Mouse (Mus musculus): ENCODE results near the gene Rab11b. TPM values are rescaled to one million over a fixed set of nuclear protein-coding genes. Genes with fewer than 3 reads are reported as not detected.

The Rab11b gene
- polyA plus RNA-seq, 1 experiment from 2014 or later, result 199 TPM

DNA sequence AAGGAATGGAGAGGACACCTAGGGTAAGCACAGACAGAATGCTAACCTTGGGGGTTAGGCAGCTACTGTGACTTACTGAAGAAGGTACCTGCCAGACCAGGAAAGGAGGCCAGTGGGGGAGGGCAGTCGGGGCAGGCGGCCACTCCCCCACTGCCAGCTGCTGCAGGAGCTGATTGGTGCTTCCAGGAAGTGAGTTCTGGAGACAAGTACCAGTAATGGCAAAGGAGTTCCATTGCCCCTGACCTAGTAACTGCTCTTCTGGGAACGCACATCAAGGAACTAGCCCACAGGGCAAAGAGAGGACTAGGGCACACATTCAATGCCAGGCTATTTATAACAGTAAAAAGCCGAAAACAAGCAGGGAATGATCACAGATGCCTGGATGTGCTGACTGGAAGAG is 3.1 kb downstream of the Rab11b start:
- 63% methylated on average over 4 of the region's 4 CpGs for WGBS
- Histone ChIP-seq H3K4me2 (no peak overlapping the region; the same call in none of the 2 replicates), H3K27ac (ENCODE audit: low read depth, low read length) (no peak overlapping the region), H3K36me3 (ENCODE audit: control insufficient read depth, insufficient read depth, low read length) (peaks cover 2% of the 10 kb centered on the region; the same call in 1 of the 2 replicates), H3K4me1 (replicated peaks; ENCODE audit: control insufficient read depth, insufficient read depth, low read length) (peaks cover 25% of the 10 kb centered on the region), H3K27me3 (replicated peaks; ENCODE audit: control insufficient read depth, insufficient read depth, low read length) (no peaks in the 10 kb centered on the region), H3K9me3 (ENCODE audit: control insufficient read depth, low read length) (no peaks in the 10 kb centered on the region), H3K4me3 (ENCODE audit: low read depth, low read length) (no peak overlapping the region), H3K9ac (ENCODE audit: low read depth, low read length) (no peak overlapping the region; the same call in 1 of the 2 replicates)
- ATAC-seq (replicated peaks; ENCODE audit: low FRiP score) (no peak), DNase-seq (ENCODE audit: low spot score) (no peak)

DNA sequence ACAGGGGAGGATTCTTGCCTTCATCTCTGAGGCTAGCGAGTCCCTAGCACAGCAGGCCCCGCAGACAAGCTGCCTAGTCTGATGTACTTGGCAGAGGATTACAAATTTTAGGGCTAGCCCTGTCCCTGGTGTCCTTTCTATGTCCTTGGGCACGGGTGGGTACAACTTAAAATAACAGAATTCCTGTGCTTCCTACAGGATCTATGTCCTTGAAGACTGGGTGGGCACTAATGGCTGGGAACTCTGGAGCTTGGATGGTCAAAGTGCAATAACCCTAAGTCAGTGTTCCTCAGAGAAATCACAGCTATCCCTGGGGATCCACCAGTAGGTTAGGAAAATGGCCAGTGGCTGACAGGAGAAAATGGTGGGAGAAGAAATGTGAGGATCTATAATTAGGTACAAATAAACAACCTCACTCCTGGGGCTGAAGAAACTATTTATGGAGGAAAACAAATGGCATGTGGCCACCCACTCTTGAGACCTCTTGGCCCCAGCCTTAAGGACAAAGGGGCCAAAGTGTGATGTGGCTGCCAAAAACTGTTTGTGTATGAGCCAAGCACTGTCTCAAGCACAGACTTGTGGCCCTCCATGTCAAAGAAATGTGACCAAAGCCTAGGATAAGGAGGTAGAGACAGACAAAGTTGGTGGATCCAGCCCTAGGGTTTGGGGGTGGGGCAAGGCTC is 4.1 kb downstream of the Rab11b start:
- ATAC-seq (replicated peaks; ENCODE audit: low FRiP score) (no peak), DNase-seq (ENCODE audit: low spot score) (no peak)
- WGBS, result 84% methylated on average over 3 of the region's 3 CpGs
- Histone ChIP-seq H3K4me2 (no peak overlapping the region), H3K27ac (ENCODE audit: low read depth, low read length) (no peak overlapping the region), H3K27me3 (replicated peaks; ENCODE audit: control insufficient read depth, insufficient read depth, low read length) (no peaks in the 10 kb centered on the region), H3K4me1 (replicated peaks; ENCODE audit: control insufficient read depth, insufficient read depth, low read length) (peaks cover 25% of the 10 kb centered on the region), H3K36me3 (ENCODE audit: control insufficient read depth, insufficient read depth, low read length) (peaks cover 2% of the 10 kb centered on the region), H3K4me3 (ENCODE audit: low read depth, low read length) (no peak overlapping the region), H3K9me3 (ENCODE audit: control insufficient read depth, low read length) (no peaks in the 10 kb centered on the region), H3K9ac (ENCODE audit: low read depth, low read length) (no peak overlapping the region)

DNA sequence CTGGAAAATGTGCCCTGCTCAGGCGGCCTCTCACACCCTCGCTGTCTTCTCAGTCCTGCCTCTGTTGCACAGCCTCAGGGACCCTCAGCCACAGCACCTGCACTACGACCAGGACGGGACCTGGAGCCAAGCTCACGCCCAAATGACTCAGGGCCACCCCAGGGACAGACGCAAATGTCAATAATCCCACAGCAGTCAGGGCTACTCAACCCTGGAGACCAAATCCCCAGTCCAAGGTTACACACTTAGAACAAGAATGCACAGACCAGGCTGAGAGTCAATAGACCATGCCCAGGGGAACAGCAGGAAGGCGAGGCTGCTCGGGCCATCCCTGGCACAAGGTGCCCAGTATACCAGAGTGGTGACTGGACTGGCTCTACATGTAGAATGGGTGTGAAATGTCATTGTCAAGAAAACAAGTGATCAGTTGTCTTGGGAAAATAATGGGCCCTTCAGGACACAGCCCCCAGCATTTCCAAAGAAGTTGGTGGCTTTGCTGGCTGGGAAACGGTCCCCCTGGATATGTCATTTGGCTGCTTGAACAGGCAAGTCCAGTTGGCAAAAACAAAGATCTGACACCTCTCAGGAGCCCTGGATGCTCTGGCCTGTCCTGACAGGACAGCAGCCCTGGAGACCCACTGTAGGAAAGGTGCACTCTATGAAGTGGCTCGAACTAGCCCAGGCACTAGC is 4.8 kb downstream of the Rab11b start:
- no peak overlapping the region for H3K9ac ChIP-seq (ENCODE audit: low read depth, low read length)
- 88% methylated on average over 10 of the region's 10 CpGs for WGBS
- DNase-seq (ENCODE audit: low spot score) (no peak), ATAC-seq (replicated peaks; ENCODE audit: low FRiP score) (no peak)
- H3K4me3 ChIP-seq (ENCODE audit: low read depth, low read length), result no peak overlapping the region
- no peaks in the 10 kb centered on the region for H3K27me3 ChIP-seq (replicated peaks; ENCODE audit: control insufficient read depth, insufficient read depth, low read length)
- no peak overlapping the region for H3K27ac ChIP-seq (ENCODE audit: low read depth, low read length)
- peaks cover 2% of the 10 kb centered on the region for H3K36me3 ChIP-seq (ENCODE audit: control insufficient read depth, insufficient read depth, low read length)
- no peaks in the 10 kb centered on the region for H3K9me3 ChIP-seq (ENCODE audit: control insufficient read depth, low read length)
- H3K4me1 ChIP-seq (replicated peaks; ENCODE audit: control insufficient read depth, insufficient read depth, low read length), result peaks cover 25% of the 10 kb centered on the region
- no peak overlapping the region for H3K4me2 ChIP-seq

DNA sequence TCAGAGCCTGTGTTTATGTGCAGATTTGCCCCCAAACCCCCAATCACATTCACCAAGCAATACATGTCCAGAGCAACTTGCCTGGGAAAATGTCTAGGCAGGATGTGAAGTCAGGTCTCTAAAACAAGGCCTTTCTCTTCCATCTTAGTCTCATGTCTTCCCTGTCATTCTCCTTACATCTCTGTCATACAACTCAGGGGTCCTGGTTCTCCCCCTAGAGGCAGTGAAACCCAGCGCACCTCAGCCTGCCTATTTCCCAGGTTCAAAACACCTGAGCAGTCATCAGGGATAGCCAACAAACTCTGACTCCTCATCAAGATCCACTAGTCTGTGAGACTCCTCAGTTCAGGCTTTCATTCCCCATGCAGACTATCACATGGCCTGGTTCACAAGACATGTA is 5.7 kb downstream of the Rab11b start:
- WGBS, result 67% methylated on average over 1 of the region's 1 CpGs
- Histone ChIP-seq H3K4me3 (ENCODE audit: low read depth, low read length) (no peak overlapping the region), H3K27ac (ENCODE audit: low read depth, low read length) (no peak overlapping the region), H3K9me3 (ENCODE audit: control insufficient read depth, low read length) (no peaks in the 10 kb centered on the region), H3K27me3 (replicated peaks; ENCODE audit: control insufficient read depth, insufficient read depth, low read length) (no peaks in the 10 kb centered on the region), H3K36me3 (ENCODE audit: control insufficient read depth, insufficient read depth, low read length) (peaks cover 2% of the 10 kb centered on the region), H3K9ac (ENCODE audit: low read depth, low read length) (no peak overlapping the region), H3K4me1 (replicated peaks; ENCODE audit: control insufficient read depth, insufficient read depth, low read length) (peaks cover 25% of the 10 kb centered on the region), H3K4me2 (no peak overlapping the region)
- DNase-seq (ENCODE audit: low spot score) (no peak), ATAC-seq (replicated peaks; ENCODE audit: low FRiP score) (no peak)

DNA sequence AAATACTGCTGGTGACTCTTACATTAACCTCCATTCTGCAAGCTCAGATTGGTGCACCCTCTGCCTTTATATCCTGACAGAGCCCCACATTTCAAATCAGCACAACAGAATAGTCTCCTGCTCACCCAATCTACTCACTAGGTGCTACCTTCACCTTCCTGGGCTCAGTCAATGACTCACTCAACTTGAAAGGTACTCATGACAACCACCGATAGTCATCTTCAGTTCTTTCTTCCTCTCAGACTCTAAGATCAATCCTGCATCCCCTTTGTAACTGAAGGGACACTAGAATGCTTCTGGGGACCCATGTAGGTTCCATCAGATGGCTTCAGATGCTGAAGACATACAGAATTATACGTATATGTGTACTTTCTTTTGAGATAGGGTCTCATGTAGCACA is 8.0 kb downstream of the Rab11b start:
- H3K36me3 ChIP-seq (ENCODE audit: control insufficient read depth, insufficient read depth, low read length), result peaks cover 11% of the 10 kb centered on the region
- H3K4me2 ChIP-seq, result no peak overlapping the region
- H3K27me3 ChIP-seq (replicated peaks; ENCODE audit: control insufficient read depth, insufficient read depth, low read length), result no peaks in the 10 kb centered on the region
- peaks cover 11% of the 10 kb centered on the region for H3K4me1 ChIP-seq (replicated peaks; ENCODE audit: control insufficient read depth, insufficient read depth, low read length)
- DNase-seq (ENCODE audit: low spot score) (no peak), ATAC-seq (replicated peaks; ENCODE audit: low FRiP score) (no peak)
- H3K9me3 ChIP-seq (ENCODE audit: control insufficient read depth, low read length), result no peaks in the 10 kb centered on the region
- WGBS, result 95% methylated on average over 2 of the region's 2 CpGs
- no peak overlapping the region for H3K4me3 ChIP-seq (ENCODE audit: low read depth, low read length)
- no peak overlapping the region for H3K27ac ChIP-seq (ENCODE audit: low read depth, low read length)
- H3K9ac ChIP-seq (ENCODE audit: low read depth, low read length), result no peak overlapping the region

DNA sequence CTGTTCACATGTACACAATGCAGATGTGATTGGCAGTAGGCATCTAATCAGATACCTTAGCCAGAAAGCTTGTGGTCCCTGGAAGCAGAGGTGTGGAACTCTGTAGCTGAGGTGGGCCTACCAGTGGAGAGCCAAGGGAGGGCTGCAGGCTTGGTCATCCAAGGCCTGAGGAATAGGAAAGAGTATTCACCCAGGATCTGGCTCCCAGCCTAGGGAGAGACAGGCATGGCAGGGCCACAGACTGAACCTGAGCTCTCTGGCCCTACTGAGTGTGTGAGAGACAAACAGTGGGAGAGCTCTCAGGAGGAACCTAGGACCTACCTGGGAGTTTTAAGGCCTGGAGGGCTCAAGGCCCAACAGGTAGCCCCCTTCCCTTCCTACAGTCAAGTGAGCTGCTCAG is 9.1 kb downstream of the Rab11b start:
- no peaks in the 10 kb centered on the region for H3K27me3 ChIP-seq (replicated peaks; ENCODE audit: control insufficient read depth, insufficient read depth, low read length)
- H3K4me2 ChIP-seq, result no peak overlapping the region
- no peaks in the 10 kb centered on the region for H3K9me3 ChIP-seq (ENCODE audit: control insufficient read depth, low read length)
- peaks cover 9% of the 10 kb centered on the region for H3K36me3 ChIP-seq (ENCODE audit: control insufficient read depth, insufficient read depth, low read length)
- no peak overlapping the region for H3K4me3 ChIP-seq (ENCODE audit: low read depth, low read length)
- no peak overlapping the region for H3K27ac ChIP-seq (ENCODE audit: low read depth, low read length)
- DNase-seq (ENCODE audit: low spot score) (no peak), ATAC-seq (replicated peaks; ENCODE audit: low FRiP score) (no peak)
- no peak overlapping the region for H3K9ac ChIP-seq (ENCODE audit: low read depth, low read length)
- peaks cover 3% of the 10 kb centered on the region; the same call in 1 of the 2 replicates for H3K4me1 ChIP-seq (replicated peaks; ENCODE audit: control insufficient read depth, insufficient read depth, low read length)

DNA sequence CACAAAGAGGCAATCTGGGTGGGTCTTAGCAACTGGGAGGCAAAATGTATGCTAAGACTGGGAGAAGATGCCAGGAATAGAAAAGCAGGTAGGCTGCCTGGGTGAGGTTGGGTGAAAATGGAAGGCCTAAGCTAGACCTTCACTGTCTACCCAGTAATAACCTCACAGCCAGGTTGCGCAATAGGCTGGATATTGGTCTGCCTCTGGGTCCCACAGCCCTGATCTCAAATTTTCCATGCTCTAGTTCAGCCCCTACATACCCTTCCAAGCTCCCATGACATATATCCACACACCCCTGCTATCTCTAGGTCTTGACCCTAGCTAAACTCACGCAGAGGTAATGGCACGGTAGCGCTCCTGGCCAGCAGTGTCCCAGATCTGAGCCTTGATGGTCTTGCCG is 10.9 kb downstream of the Rab11b start:
- Histone ChIP-seq H3K27ac (ENCODE audit: low read depth, low read length) (no peak overlapping the region), H3K4me3 (ENCODE audit: low read depth, low read length) (no peak overlapping the region), H3K4me2 (no peak overlapping the region), H3K9ac (ENCODE audit: low read depth, low read length) (no peak overlapping the region), H3K4me1 (replicated peaks; ENCODE audit: control insufficient read depth, insufficient read depth, low read length) (no peaks in the 10 kb centered on the region), H3K36me3 (ENCODE audit: control insufficient read depth, insufficient read depth, low read length) (peaks cover 9% of the 10 kb centered on the region), H3K9me3 (ENCODE audit: control insufficient read depth, low read length) (no peaks in the 10 kb centered on the region), H3K27me3 (replicated peaks; ENCODE audit: control insufficient read depth, insufficient read depth, low read length) (no peaks in the 10 kb centered on the region)
- 93% methylated on average over 5 of the region's 5 CpGs for WGBS
- DNase-seq (ENCODE audit: low spot score), result no peak
- no peak for ATAC-seq (replicated peaks; ENCODE audit: low FRiP score)

DNA sequence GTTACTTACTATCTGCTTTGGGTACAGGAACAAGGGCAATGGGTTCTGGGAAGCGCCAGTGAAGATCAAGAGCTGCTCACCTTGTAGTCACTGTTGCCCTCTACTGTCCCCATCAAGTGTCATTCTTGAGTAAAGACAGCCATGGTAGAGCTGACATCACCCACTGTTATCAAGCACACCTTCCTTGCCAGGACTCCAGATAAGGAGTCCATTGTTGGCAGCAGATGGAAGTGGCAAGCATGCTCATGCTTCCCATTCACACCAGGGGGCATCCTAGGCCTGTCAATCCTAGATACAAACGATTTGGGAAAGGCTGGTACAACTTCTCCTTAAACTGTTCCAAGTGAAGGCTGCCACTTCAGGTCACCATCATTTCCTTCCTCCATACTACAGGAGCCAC is 14.3 kb downstream of the Rab11b start:
- Histone ChIP-seq H3K9ac (ENCODE audit: low read depth, low read length) (no peak overlapping the region), H3K36me3 (ENCODE audit: control insufficient read depth, insufficient read depth, low read length) (peaks cover 9% of the 10 kb centered on the region; the same call in 1 of the 2 replicates), H3K4me3 (ENCODE audit: low read depth, low read length) (no peak overlapping the region), H3K4me1 (replicated peaks; ENCODE audit: control insufficient read depth, insufficient read depth, low read length) (no peaks in the 10 kb centered on the region), H3K27me3 (replicated peaks; ENCODE audit: control insufficient read depth, insufficient read depth, low read length) (no peaks in the 10 kb centered on the region), H3K4me2 (no peak overlapping the region), H3K27ac (ENCODE audit: low read depth, low read length) (no peak overlapping the region), H3K9me3 (ENCODE audit: control insufficient read depth, low read length) (no peaks in the 10 kb centered on the region)
- WGBS, result 71% methylated on average over 2 of the region's 2 CpGs
- DNase-seq (ENCODE audit: low spot score) (no peak), ATAC-seq (replicated peaks; ENCODE audit: low FRiP score) (peak; percentile 74)

Measured in liver, embryonic 11.5 days (tissue).